Mouse (Mus musculus): ENCODE results near the gene Atp5l. TPM values are rescaled to one million over a fixed set of nuclear protein-coding genes. Genes with fewer than 3 reads are reported as not detected.

Atp5l gene
- total RNA-seq, 2 experiments from 2014 or later = 394 to 409 TPM

Other genes starting within 250 kb of the Atp5l start
- gene Treh, start 247.5 kb downstream of the Atp5l start, total RNA-seq (2021) = not detected
- gene Phldb1, start 185.5 kb downstream of the Atp5l start, total RNA-seq (2021) = 10 to 100 TPM; 98.3 to 98.6 TPM
- gene Arcn1, start 152.9 kb downstream of the Atp5l start, total RNA-seq (2021) = 100 to 1,000 TPM; 102 to 109 TPM
- 10 to 100 TPM; 74.9 to 88.5 TPM for gene Ift46, start 152.8 kb downstream of the Atp5l start, total RNA-seq (2021)
- 10 to 100 TPM; 43.1 to 43.4 TPM for gene Tmem25, start 121.4 kb downstream of the Atp5l start, total RNA-seq (2021)
- 1 to 10 TPM; 1.3 to 1.5 TPM for gene Ttc36, start 117.7 kb downstream of the Atp5l start, total RNA-seq (2021)
- gene Kmt2a, start 39.4 kb downstream of the Atp5l start, total RNA-seq (2021) = 10 to 100 TPM; 47.5 to 50.0 TPM
- gene Ube4a, start 44.9 kb upstream of the Atp5l start, total RNA-seq (2021) = 10 to 100 TPM; 90.6 to 91.6 TPM
- gene Cd3g, start 59.7 kb upstream of the Atp5l start, total RNA-seq (2021) = not detected
- gene Cd3d, start 61.0 kb upstream of the Atp5l start, total RNA-seq (2021) = not detected
- not detected for gene Cd3e, start 88.9 kb upstream of the Atp5l start, total RNA-seq (2021)
- under 1 TPM; 0.36 to 0.53 TPM for gene Mpzl2, start 119.1 kb upstream of the Atp5l start, total RNA-seq (2021)
- gene Mpzl3, start 134.4 kb upstream of the Atp5l start, total RNA-seq (2021) = 1 to 10 TPM; 5.7 to 5.8 TPM
- gene Jaml, start 158.4 kb upstream of the Atp5l start, total RNA-seq (2021) = under 1 TPM; 0.24 to 0.39 TPM
- gene Scn2b, start 197.0 kb upstream of the Atp5l start, total RNA-seq (2021) = 100 to 1,000 TPM; 162 to 166 TPM
- gene Scn4b, start 217.7 kb upstream of the Atp5l start, total RNA-seq (2021) = 1 to 10 TPM; 6.0 to 8.2 TPM

Data from layer of hippocampus, postnatal 14 days (tissue).